Mouse (Mus musculus): ENCODE data around the gene Rbm8a. TPM values are rescaled to one million over a fixed set of nuclear protein-coding genes. Genes with fewer than 3 reads are reported as not detected.

The Rbm8a gene
- polyA plus RNA-seq, 1 experiment, result 14.4 TPM

DNA sequence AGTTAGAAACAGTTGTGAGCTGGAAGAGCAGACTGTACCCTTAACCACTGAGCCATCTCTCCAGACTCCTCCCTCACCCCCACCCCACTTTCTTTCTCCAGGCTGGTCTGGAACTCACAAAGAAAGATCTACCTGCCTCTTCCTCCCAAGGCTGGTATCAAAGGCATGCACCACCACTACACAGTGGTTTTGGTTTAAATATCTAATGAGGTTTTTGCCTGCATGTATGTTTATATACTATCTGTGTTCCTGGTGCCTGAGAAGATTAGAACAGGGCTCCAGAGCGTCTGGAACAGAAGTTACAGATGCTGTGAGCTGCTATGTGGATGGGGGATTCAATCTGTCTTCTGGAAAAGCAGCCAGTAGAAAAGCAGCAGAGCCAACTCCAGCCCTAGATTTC, 4.3 kb downstream of the Rbm8a start:
- Histone ChIP-seq H3K27ac (ENCODE audit: control insufficient read depth, insufficient read depth, low read length) (no peak overlapping the region), H3K36me3 (ENCODE audit: control insufficient read depth, insufficient read depth, low read length) (peaks cover 5% of the 10 kb centered on the region; the same call in 1 of the 2 replicates), H3K4me1 (replicated peaks; ENCODE audit: control insufficient read depth, insufficient read depth, low read length) (peaks cover 18% of the 10 kb centered on the region), H3K4me3 (ENCODE audit: control insufficient read depth, insufficient read depth, low read length) (no peak overlapping the region), H3K27me3 (ENCODE audit: control insufficient read depth, insufficient read depth, low read length) (no peaks in the 10 kb centered on the region)
- DNase-seq, result no peak
- TF ChIP-seq POLR2A (IDR thresholded peaks at IDR 0.05; ENCODE audit: control insufficient read depth, extremely low read depth, insufficient read depth, low read length, poor library complexity) (no peak), CTCF (IDR thresholded peaks at IDR 0.05; ENCODE audit: borderline replicate concordance, control insufficient read depth, extremely low read depth, insufficient read depth, low read length, poor library complexity) (no peak)
- WGBS, result 78% methylated on average over 1 of the region's 1 CpGs

DNA sequence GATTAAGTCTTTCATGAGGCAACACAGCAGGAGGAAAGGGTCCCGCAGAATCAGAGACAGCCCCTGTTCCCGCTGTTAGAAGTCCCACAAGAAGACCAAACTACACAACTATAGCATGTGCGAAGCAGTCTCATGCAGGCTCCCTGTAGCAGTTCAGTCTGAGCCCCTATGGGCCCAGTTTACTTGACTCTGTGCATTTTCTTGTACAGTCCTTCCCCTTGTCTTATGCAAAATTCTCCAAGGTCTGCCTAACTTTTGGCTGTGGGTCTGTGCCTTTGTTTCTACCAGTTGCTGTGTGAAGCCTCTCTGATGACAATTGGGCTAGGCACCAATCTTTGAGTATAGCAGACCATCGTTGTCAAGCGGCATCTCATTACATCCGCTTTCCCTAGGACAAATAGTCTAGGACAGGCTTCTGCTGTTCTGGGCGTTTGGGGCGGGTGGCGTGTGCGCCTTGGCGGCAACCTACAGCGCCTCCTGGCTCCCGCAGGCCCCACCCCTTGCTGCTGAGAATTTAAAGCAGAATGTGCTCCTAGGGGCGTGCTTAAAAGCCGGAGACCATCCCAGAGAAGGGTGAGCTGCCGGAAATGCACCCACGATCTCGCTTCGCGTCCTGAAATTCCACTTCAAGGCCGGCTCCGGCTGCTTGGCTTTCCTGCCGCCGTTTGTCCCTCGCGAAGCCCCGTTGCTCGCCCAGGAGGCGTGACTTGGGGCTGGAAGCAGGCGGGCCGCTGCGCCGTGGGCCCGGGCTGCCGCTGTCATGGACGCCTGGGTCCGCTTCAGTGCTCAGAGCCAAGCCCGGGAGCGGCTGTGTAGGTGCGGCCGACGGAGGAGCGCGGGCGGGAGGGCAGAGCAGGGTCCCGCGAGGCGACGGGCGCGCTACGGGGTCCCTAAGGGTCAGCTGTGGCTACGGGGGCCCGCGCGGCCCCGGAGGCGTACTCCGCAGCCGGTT, 5.5 kb downstream of the Rbm8a start, which contains the start of the genes Pex11b and Gm42957:
Gene Pex11b (plus strand): TSS at position 449 of the 952 bp plus-strand sequence.
Gene Gm42957 (plus strand): TSS at position 547 of the 952 bp plus-strand sequence.
- Histone ChIP-seq H3K27me3 (ENCODE audit: control insufficient read depth, insufficient read depth, low read length) (no peaks in the 10 kb centered on the region), H3K36me3 (ENCODE audit: control insufficient read depth, insufficient read depth, low read length) (peaks cover 5% of the 10 kb centered on the region; the same call in 1 of the 2 replicates), H3K27ac (ENCODE audit: control insufficient read depth, insufficient read depth, low read length) (peak within 1 kb of the TSS; percentile 0; the same call in 1 of the 2 replicates), H3K4me1 (replicated peaks; ENCODE audit: control insufficient read depth, insufficient read depth, low read length) (peaks cover 13% of the 10 kb centered on the region), H3K4me3 (ENCODE audit: control insufficient read depth, insufficient read depth, low read length) (peak within 1 kb of the TSS; percentile 74)
- peak; percentile 55; the same call in 1 of the 2 replicates for TF ChIP-seq CTCF (IDR thresholded peaks at IDR 0.05; ENCODE audit: borderline replicate concordance, control insufficient read depth, extremely low read depth, insufficient read depth, low read length, poor library complexity)
- TF ChIP-seq POLR2A (IDR thresholded peaks at IDR 0.05; ENCODE audit: control insufficient read depth, extremely low read depth, insufficient read depth, low read length, poor library complexity), result peak; percentile 49; the same call in 1 of the 2 replicates
- peak; percentile 86 for DNase-seq
- WGBS, result 4% methylated on average over 60 of the region's 60 CpGs

DNA sequence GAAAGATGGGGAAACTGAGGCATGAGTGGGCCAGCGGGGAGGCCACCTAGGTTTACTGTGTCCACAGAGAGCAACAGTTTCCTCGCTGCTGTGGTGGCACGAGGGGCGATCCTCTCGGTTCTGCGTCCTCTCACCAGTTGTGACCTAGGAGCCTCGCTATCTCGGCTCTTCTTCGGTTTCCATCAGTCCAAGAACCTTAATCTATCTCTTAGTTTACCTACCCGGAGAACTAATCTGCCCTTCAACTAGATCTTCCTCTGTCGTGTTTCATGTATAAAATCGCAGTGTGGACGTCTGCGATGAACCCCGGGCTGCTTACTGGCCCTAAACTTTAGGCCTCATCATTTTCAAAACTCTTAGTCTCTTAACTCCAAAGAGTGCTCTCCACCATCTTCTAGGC, 6.2 kb downstream of the Rbm8a start:
- H3K27me3 ChIP-seq (ENCODE audit: control insufficient read depth, insufficient read depth, low read length), result no peaks in the 10 kb centered on the region
- 6% methylated on average over 15 of the region's 15 CpGs for WGBS
- peak overlapping the region; percentile 74 for H3K4me3 ChIP-seq (ENCODE audit: control insufficient read depth, insufficient read depth, low read length)
- H3K36me3 ChIP-seq (ENCODE audit: control insufficient read depth, insufficient read depth, low read length), result peaks cover 5% of the 10 kb centered on the region; the same call in 1 of the 2 replicates
- no peak for DNase-seq
- no peak overlapping the region for H3K27ac ChIP-seq (ENCODE audit: control insufficient read depth, insufficient read depth, low read length)
- peaks cover 9% of the 10 kb centered on the region for H3K4me1 ChIP-seq (replicated peaks; ENCODE audit: control insufficient read depth, insufficient read depth, low read length)
- TF ChIP-seq POLR2A (IDR thresholded peaks at IDR 0.05; ENCODE audit: control insufficient read depth, extremely low read depth, insufficient read depth, low read length, poor library complexity) (no peak), CTCF (IDR thresholded peaks at IDR 0.05; ENCODE audit: borderline replicate concordance, control insufficient read depth, extremely low read depth, insufficient read depth, low read length, poor library complexity) (no peak)

DNA sequence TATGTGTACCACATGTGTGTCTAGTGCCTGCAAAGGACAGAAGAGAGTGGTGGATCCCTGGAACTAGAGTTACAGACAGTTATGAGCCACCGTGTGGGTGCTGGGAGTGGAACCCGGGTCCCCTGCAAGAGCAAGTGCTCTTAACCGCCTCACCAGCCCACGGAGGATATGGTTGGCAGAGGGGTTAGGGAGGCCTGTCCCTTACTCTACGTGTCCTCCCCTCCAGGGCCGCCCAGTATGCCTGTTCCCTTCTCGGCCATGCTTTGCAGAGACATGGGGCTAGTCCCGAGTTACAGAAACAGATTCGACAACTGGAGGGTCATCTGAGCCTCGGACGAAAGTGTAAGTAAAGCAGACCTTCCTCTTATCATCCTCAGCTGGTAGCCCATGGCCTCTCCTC, 6.7 kb downstream of the Rbm8a start:
- 80% methylated on average over 11 of the region's 11 CpGs for WGBS
- H3K27ac ChIP-seq (ENCODE audit: control insufficient read depth, insufficient read depth, low read length), result no peak overlapping the region
- H3K4me3 ChIP-seq (ENCODE audit: control insufficient read depth, insufficient read depth, low read length), result no peak overlapping the region
- H3K27me3 ChIP-seq (ENCODE audit: control insufficient read depth, insufficient read depth, low read length), result no peaks in the 10 kb centered on the region
- peaks cover 5% of the 10 kb centered on the region; the same call in 1 of the 2 replicates for H3K36me3 ChIP-seq (ENCODE audit: control insufficient read depth, insufficient read depth, low read length)
- H3K4me1 ChIP-seq (replicated peaks; ENCODE audit: control insufficient read depth, insufficient read depth, low read length), result peaks cover 9% of the 10 kb centered on the region
- no peak for TF ChIP-seq POLR2A (IDR thresholded peaks at IDR 0.05; ENCODE audit: control insufficient read depth, extremely low read depth, insufficient read depth, low read length, poor library complexity)
- DNase-seq, result peak; percentile 6

DNA sequence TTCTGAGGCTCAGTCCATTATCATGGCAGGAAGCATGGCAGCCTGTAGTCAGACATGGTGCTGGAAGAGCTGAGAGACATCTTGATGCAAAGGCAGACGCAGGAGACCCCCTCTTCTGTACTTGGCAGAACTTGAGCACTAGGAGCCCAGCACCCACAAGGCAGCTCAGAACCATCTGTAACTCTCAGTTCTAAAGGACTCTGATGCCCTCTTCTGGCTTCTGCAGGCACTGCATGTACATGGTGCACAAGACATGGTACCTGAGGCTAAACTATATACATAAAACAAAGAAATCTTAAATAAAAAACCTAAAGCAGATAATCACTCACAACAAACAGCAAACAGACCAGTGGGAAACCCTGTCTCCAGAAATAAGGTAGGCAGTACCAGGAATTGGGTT, 9.5 kb downstream of the Rbm8a start:
- TF ChIP-seq CTCF (IDR thresholded peaks at IDR 0.05; ENCODE audit: borderline replicate concordance, control insufficient read depth, extremely low read depth, insufficient read depth, low read length, poor library complexity) (no peak), POLR2A (IDR thresholded peaks at IDR 0.05; ENCODE audit: control insufficient read depth, extremely low read depth, insufficient read depth, low read length, poor library complexity) (no peak)
- peak; percentile 79 for DNase-seq
- Histone ChIP-seq H3K36me3 (ENCODE audit: control insufficient read depth, insufficient read depth, low read length) (peaks cover 4% of the 10 kb centered on the region; the same call in 1 of the 2 replicates), H3K4me1 (replicated peaks; ENCODE audit: control insufficient read depth, insufficient read depth, low read length) (peaks cover 9% of the 10 kb centered on the region), H3K27me3 (ENCODE audit: control insufficient read depth, insufficient read depth, low read length) (no peaks in the 10 kb centered on the region), H3K4me3 (ENCODE audit: control insufficient read depth, insufficient read depth, low read length) (no peak overlapping the region), H3K27ac (ENCODE audit: control insufficient read depth, insufficient read depth, low read length) (no peak overlapping the region)
- WGBS, result 89% methylated on average over 1 of the region's 1 CpGs

DNA sequence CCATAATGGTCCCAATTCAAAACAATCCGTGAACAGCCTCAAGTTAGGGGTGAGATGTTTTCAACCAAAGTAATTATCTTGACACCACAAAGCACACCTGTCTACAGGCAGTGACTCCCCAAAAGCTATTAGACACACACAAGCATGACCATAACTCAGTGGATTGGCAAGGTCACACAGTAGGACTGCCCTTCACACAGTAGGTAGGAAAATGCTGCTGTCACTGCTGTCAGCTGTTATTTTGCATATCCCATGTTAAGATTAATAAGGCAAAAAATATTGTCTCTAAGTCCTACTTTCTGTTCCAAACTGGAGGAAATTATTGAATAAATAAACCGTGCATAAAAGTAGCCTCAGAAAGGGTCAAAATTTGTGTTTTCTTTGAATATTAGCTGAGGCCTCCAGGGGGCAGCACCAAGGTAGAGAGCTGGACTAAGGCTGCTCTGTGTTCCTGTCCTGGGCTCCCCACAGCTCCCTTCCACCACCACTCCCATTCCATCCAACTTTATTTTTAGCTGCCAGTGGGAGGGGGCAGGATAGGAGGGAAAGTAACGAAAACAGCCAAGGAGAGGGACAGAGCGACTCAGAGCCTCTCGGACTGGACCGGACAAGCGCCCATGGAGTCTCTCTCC, 15.4 kb downstream of the Rbm8a start, which contains the start of gene Itga10:
Gene Itga10 (plus strand): TSS at position 567 of the 632 bp plus-strand sequence.
- no peaks in the 10 kb centered on the region for H3K4me1 ChIP-seq (replicated peaks; ENCODE audit: control insufficient read depth, insufficient read depth, low read length)
- no peak within 1 kb of the TSS for H3K27ac ChIP-seq (ENCODE audit: control insufficient read depth, insufficient read depth, low read length)
- TF ChIP-seq CTCF (IDR thresholded peaks at IDR 0.05; ENCODE audit: borderline replicate concordance, control insufficient read depth, extremely low read depth, insufficient read depth, low read length, poor library complexity) (peak; percentile 58; the same call in 1 of the 2 replicates), POLR2A (IDR thresholded peaks at IDR 0.05; ENCODE audit: control insufficient read depth, extremely low read depth, insufficient read depth, low read length, poor library complexity) (no peak)
- H3K36me3 ChIP-seq (ENCODE audit: control insufficient read depth, insufficient read depth, low read length), result peaks cover 4% of the 10 kb centered on the region; the same call in 1 of the 2 replicates
- H3K27me3 ChIP-seq (ENCODE audit: control insufficient read depth, insufficient read depth, low read length), result no peaks in the 10 kb centered on the region
- DNase-seq, result peak; percentile 17
- no peak within 1 kb of the TSS for H3K4me3 ChIP-seq (ENCODE audit: control insufficient read depth, insufficient read depth, low read length)
- 83% methylated on average over 7 of the region's 7 CpGs for WGBS
